Mouse (Mus musculus): ENCODE results near the gene Mrpl51.

GRCm38 (mm10) chr6:125160558-125160853 lies 31.1 kb upstream of the Mrpl51 start:
- TF ChIP-seq CTCF (IDR thresholded peaks at IDR 0.05; ENCODE audit: low read depth, low read length) (no peak), POLR2A (IDR thresholded peaks at IDR 0.05; ENCODE audit: borderline replicate concordance, low read depth, low read length) (no peak)
